Mouse (Mus musculus) spleen, postnatal 4 days (tissue): ENCODE results near the gene Nudt1.
"Not testable (repeated sequence)": the region's sequence is repeated elsewhere in the genome, so short reads cannot be mapped to it uniquely, and the experiment has no call there.

Experiments used
- DNase-seq, 2 experiments: peaks; one replicate each; pipeline ENCODE4 v3.0.0; 2022; ENCODE audit warnings: low spot score in 2 of 2

The Nudt1 gene

DNA sequence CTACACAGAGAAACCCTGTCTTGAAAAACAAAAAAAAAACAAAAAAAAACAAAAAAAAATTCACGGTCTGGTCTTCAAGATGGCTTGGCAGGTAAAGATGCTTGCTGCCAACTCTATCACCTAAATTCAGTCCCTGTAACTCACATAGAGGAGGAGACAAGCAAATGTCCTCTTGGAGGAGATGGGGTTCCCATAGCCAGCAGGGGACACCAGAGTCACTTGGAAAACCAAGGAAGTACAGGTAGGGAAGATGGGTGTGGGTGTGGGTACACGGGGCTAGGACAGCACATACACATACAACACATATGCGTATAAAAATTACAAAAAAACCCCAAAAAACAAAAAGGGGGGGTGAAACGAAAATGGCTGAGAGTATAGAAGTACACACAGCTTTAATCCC, 21.4 kb downstream of the Nudt1 start:
- no peak for DNase-seq

DNA sequence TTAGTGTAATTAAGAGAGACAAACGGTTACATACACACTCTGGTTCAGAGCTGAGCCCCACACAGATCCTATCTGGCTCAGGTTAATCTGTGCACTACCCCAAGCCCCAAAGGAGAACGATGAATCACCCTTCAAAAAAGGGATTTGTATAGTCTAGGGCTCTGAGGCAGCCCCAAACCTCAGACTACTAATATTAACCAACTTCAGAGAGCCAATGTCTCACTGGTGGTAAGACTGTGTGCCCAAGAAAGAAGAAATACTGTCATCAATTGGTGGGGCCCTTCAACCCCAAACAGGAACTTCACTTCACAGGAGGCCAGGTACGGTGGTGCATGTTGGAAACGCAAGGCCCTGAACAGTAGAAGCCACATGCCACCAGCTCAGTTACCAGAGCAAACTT, 23.8 kb downstream of the Nudt1 start:
- no peak for DNase-seq

DNA sequence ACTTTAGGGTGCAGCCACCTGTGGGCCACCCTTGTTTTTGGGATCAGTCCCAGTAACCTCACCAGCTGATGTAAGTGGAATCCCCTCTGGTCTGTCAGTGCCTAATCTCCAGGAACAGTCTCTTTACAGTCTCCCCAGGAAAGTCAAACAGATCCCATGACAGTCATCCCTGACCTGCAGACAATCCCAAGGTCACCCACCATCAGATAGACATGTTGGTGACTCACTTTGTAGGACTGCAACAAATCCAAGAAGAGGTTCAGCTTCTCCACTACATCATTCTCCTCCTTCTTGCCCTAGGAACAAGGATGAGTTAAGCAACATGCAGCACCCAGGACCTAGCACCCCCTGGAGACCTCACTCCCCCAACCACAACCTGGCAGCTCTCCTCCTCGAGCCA, 24.6 kb downstream of the Nudt1 start:
- no peak for DNase-seq

DNA sequence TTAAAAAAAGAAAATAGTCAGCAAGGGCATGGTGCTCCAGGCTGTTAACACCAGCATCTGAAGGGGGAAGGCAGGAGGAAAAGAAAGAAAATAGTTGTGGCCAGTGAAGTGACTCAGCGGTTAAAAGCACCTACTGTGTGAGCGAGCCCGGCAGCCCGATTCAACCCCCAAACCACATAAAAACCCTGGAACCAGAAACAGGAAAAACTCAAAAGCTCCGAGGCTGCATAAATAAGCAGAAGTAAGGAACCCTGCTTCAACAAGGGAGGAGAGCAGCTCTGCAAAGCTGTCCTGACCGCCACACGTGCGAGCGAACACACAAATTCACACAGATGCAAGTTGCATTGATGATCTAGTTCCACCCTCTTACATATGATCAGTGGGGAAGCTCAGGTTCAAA, 28.4 kb downstream of the Nudt1 start:
- no peak for DNase-seq

DNA sequence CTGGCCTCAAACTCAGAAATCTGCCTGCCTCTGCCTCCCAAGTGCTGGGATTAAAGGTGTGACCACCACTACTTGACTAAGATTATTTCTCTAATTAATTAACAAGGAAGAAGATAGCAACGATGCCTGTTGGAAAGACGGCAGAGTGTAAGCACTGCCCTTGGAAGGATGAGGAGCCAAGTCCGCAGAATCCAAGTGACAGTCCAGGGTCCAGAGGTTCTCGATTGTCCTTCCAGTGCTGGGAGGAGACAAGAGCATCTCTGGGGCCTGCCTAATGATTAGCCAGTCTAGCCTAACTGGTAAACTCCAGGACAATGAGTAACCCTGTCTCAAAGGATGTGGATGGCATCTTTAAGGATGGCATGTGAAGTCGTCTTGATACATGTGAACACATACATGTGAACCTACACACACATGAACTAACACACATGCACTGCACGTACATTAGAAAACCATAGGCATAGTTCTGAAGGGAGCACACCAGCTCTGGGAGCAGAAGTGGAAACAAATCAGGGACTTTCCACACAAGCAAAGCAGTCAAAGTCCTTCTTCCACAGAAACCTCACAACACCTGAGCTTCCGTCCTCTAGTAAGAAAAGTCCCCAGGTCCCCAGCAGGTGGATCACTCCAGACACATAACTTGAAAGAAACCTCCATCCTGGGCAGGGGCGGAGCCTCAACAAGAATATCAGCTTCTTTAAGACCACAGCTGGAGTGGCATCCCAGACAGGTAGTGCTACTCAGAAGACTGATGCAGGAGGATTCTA, 29.5 kb downstream of the Nudt1 start:
- no peak for DNase-seq

DNA sequence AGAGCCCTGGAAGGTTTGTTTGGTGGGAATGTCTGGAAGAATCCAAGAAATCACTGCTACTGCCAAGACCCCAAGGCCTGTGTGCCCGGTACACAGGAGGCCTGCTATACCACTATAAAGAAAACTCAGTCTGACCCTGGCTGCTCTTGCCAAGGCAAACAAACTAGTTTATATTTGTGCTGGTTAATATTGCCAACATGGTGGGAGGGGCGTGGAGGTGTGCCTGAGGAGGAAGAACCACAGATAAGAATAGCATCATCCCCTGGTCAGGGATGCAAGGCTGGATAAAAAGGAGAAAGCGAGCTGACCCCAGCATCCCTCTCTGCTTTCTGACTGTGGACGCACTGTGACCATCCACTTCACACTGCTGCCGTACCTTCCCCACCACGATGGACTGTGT, 30.9 kb downstream of the Nudt1 start:
- no peak for DNase-seq

DNA sequence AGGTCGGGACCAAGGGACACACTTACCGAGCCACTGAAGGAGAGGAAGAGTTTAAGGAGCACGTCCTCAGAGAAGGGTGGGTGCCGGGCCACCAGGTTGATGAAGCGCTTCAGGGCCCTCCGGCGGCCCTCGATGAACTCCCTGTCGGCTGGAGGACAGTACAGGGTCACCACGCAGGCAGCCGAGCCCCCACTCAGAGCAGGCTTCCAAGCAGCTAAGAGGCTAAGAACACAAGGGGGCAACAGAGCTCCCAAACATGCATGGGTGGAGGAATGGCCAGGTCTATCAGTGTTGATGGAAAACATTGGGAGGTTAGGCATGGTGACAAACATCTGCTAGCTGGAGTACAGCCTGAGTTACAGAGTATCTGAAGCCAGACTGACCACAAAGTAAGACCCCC, 34.5 kb downstream of the Nudt1 start:
- DNase-seq: no peak

DNA sequence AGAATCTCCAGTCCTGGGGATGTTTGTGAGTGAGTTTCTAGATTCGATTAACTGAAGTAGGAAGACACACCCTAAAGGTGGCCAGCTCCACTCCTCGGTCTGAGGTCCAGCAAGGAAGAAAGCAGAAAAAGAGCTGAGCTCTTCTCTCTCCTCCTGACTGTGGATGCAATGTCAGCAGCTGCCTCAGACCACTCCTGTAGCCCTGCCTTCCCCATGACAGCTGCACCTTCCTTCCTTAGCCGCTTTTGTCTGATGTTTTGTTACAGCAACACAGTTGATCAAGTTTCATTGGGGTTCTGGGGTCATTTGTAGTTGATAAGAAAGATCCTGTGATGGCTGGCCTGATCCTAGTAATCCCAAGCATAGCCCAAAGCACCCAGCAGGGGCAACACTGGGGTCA, 36.0 kb downstream of the Nudt1 start:
- no peak for DNase-seq

DNA sequence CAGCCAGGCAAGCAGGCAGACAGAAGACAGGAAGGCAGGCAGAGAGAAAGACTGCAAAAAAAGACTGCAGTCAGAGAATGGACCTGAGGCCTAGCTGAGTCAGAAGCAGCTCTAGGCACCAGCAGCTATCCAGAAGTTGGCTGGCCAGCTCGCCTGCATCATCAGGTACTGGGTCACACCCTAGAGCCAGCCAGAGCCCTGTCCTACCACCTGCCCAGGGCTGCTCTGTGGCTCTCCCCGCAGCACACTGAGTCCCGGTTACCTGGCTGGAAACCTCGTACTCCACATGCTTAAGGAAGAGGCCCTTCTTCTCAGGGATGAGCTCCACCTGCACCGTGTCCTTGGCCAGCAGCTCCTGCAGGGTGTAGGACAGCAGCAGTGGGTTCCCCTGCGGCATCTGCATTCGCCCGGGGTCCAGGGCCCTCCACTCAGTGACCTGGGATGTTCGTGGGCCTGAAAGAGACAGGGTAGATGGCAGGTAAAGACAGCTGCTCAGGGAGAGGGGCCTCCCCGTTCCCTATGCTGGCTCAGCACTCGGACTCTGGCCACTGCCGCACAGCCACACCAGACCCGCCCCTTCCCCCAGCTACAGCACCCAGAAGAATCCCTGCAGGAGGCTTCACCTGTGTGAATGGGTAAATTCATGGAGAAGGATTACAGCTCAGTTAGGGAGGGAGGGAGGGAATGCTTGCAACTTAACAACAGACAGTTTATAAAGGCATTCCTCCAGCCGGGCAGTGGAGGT, 38.6 kb downstream of the Nudt1 start:
- DNase-seq: no peak

DNA sequence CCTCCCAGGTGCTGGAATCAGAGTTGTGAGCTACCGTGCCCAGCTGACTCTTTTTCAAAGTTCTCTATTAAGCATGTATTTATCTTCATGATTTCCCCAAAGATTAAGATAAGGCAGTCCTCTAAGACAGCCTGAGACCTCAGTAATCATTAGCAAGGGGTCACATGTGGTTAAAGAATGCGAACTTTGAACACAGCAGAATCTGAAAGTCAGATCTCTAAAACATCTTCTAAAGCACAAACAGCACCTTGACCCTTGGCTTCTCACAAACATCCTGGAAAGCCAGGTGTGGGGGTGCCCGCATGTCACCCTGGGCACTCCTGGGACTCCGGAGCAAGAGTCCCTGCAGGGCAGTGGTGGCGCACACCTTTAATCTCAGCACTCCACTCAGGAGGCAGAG, 43.0 kb downstream of the Nudt1 start:
- DNase-seq: no peak

DNA sequence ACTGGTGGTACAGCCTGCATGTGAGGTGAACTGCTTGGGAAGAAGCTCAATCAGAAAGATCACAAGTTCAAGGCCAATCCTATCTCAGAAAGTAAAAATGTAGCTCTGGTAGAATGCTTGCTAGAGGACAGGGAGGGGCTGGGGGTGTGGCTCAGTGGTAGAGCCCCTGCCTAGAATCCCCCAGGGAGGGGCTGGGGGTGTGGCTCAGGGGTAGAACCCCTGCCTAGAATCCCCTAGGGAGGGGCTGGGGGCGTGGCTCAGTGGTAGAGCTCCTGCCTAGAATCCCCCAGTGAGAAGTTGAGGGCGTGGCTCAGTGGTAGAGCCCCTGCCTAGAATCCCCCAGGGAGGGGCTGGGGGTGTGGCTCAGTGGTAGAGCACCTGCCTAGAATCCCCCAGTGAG, 46.7 kb downstream of the Nudt1 start:
- not testable (repeated sequence) for DNase-seq

DNA sequence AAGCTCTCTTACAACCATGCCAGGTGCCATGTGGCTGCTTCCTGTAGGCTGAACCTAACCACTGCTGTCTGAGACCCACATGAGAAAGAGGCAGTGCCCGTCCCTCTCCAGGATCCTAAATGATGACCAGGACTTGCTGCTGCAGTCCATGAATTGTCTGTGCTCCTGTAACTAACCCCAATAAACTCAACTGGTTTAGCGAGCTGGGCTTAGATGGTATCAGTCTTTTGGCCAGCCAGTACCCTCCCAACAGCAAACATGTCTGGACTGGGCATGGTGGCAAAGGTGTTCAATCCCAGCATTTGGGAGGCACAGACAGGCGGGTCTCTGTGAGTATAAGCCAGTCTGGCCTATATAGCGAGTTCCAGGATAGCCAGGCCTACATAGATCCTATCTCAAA, 47.5 kb downstream of the Nudt1 start:
- DNase-seq: no peak

DNA sequence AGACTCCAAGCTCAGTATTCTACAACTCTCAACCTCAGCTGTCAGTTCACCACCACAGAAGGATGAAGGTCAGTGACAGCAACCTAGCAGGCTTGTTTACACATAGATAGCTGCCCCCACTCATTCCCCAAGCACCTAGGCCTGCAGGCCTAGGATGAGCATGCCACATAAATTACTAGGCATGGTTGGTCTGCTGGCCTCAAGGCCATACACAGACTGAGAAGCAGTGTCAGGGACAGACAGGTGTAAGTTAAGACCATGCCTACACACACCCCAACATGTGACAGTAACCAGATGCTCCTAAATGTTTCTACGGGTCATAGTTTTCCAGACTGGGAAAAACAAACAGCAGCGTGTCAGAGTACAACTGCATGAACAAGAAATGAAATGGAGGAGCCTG, 48.0 kb downstream of the Nudt1 start:
- no peak for DNase-seq

DNA sequence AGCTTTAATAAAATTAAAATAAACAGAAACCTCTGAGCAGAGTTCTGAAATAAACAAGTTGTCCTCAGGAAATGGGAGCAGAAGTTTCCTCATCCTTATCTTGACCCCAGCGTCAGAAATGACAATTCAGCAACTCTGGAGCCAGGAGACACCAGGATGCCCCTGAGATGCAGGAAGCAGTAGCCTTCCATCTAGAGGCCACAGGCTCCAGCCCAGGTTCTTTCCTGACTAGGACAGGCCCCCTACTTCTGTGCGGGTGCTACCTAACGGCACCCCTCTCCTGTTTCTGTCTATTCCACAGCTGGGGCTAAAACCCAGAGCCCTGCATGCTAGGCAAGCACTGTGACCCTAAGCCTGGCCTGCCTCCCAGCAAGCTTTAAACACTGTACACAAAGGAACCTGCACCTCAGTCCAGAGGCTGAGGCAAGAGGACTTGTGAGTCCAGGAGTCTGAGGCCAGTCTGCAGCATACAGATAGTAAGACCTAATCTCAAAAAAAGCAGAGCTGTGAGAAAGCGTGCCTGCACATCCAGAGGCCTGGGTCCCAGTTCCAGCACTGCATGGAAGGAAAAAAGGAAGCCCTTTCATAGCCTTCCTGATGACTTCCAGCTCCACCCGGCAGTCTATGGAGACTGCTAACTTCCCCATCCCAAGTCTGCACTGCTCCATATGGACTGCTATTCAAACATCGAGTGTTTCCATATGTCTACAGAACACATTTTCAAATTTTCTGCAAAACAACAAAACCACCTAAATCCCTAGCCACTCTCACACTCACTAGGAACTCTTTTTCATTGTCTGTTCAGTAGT, 49.2 kb downstream of the Nudt1 start:
- no peak for DNase-seq

DNA sequence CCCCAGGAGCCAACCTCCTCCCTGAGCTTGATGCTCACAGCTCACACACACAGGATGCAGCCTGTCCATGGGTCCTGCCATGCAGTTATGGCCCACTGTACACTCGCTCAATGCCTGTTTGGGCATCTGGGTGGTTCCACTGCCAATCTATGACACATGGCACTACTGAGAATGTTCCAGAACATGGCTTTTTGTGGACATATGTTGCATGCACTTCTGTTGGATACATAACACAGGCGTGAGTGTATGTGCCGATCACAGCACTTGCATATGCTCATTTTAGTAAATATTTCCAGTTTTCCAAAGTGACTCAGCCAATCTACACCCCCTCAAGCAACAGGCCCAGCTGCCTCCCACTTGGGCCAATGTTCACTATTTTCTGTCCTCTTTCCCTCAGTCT, 50.2 kb downstream of the Nudt1 start:
- DNase-seq: no peak

DNA sequence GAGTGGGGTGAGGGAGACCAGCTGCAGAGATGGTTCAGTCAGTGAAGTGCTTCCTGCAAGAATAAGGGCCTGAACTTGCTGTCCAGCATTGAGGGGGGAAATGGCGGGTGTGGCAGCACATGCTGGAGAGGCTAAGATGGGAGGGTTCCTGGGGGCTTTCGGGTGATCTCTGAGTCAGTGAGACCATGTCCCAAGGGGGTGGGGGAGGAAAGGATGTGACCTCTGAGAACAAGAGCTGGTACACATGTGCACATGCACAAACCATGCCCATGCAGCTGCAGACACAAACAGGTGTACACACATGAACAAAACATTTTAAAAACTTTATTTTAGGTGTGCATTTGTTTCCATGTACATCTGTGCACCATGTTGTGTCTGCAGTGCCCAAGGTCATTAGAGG, 52.3 kb downstream of the Nudt1 start:
- DNase-seq: no peak

DNA sequence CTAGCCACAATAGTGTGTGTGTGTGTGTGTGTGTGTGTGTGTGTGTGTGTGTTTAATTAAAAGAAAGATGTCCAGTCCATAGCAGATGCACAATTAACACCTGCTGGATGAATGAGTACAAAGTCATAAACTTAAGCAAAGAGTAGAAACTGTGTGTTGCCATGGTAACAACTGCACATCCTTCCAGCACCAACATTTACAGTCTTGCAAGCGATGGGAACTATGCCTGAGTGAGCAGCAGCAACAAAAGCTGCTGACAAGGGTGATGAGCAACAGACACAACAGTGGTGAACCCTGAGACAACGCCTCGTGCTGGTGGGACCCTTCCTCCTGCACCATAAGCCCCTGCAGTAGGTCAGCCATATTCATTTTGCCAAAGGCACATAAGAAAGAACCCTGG, 52.8 kb downstream of the Nudt1 start:
- DNase-seq: no peak

DNA sequence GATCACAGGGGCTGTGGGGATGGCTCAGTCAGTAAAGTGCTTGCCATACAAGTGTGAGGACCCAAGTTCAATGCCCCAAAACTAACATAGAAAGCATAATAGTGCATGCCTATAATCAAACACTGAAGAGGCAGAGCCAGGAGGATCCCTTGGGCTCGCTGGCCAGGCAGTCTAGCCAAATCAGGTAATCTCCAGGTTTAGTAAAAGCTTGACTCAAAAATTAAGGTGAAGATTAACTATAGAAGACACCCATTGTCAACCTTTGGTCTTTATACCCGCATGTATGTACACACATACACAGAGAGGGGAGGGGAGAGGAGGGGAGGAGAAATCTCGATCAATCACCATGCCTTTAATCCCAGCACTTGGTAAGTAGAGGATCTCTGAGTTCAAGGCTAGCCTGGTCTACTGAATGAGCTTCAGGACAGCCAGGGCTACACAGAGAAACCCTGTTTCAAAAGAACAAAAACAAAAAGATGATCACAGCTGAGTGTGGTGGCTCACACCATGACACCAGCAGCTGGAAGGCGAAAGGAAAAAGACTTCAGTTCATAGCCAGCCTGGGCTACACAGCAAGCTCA, 53.9 kb downstream of the Nudt1 start:
- no peak for DNase-seq

DNA sequence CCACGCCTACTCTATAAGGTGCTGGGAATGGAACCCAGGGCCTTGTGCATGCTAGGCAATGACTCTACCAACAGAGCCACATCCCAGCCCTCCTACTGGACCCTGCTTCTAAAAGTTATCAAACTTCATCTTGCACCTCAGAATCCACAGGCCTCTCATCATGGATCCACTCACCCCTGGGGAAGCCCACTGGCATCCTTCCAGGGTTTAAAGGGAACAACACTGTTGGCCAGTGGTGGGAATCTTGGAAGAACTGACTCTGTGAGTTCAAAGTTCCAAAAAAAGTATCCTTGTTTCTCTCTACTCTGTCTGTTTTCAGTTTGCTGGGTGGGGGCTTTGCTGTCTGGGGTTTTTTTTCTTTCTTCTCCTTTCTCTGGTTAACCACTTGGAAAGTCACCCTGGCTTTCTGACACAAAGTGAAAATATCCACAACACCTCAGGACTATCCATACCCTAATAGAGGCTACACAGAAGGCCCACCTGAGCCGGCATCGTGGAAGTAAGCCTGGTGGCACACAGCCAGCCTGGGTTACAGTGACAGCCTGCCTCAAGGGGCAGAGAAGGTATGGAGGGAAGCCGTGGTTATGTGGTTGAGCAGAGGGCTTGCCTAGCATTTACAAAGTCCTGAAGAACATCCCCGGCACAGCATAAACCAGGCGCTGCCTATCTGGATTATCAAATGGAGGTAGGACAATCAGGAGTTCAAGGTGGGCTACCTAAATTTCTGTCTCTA, 56.8 kb downstream of the Nudt1 start:
- DNase-seq: no peak

DNA sequence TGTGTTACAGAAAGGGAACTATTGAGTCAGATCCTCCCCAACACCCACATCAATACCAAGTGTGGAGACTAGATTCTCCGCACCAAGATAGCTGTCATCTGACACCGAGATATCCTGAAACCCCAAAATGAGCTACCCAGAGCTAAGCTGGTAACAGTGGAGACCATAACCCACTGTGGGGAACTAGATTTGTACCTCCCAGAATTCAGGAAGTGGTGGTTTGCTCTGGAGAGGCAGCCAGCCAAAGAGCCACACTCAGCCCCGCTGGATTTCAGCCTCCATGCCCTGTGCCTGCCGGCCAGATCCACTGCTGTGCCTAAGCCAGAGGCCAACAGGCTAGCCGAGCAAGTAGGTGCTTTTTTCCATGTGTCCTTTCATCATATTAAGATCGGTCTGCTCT, 57.8 kb downstream of the Nudt1 start:
- no peak for DNase-seq

DNA sequence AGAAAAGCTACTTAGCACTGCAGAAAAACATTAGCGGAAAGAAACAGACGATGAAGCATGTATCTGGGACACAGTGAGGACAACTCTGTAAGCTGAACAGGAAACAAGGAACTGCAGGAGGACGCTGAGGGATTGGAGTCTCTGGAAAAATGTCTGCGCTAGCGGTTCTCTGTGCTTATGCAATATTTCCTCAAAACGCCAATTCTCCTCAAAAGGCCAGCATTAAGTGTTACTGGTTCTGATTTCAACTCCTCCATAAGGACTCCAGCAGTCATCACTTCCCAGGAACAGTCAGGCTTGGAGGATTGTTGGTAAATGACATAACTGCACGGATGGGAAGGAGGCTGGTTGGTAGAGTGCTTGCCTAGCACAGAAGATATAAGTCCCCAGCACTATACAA, 59.7 kb downstream of the Nudt1 start:
- no peak for DNase-seq

DNA sequence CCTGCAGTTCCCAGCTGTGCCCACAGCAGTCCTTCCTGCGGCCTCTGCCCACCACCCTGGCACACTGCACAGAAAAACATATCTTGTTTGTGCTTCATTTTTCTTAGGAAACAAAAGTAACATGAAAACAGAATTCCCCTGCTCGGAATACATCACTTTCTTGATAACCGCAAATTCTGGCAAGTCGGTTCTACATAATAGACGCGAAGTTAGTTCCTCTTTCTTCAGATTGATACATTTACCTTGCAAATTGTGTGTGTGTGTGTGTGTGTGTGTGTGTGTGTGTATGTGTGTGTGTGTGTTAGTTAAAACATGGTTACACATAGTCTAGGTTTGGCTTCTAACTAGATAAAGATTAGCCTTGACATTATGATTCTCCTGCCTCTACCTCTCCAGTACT, 61.2 kb downstream of the Nudt1 start:
- no peak for DNase-seq
